Mouse (Mus musculus) heart, embryonic 13.5 days (tissue): ENCODE results near the gene Plppr5. TPM values are rescaled to one million over a fixed set of nuclear protein-coding genes. Genes with fewer than 3 reads are reported as not detected.

Experiments
- ATAC-seq: fragments of 200-750 bp; cut with Nextera tagmentation; 2 replicates; pipeline ENCODE4 v1.8.0; 2017; ENCODE audit warnings: moderate TSS enrichment; ENCODE audit not compliant: insufficient number of reproducible peaks, low FRiP score, low TSS enrichment; ENCODE audit errors: extremely low read depth
- H3K27ac ChIP-seq: fragments of 300-500 bp; sonication (generic); replicated peaks from 2 replicates; pipeline ENCODE4 v1.5.1; 2015; ENCODE audit warnings: moderate library complexity, mild to moderate bottlenecking, inconsistent platforms
- H3K27me3 ChIP-seq: fragments of 300-500 bp; sonication (generic); replicated peaks from 2 replicates; pipeline ENCODE4 v1.6.1; 2015; ENCODE audit warnings: mild to moderate bottlenecking, inconsistent platforms
- H3K36me3 ChIP-seq: fragments of 300-500 bp; sonication (generic); 2 replicates; pipeline ENCODE4 v1.6.1; 2015; ENCODE audit warnings: mild to moderate bottlenecking, inconsistent platforms
- H3K4me1 ChIP-seq: fragments of 300-500 bp; sonication (generic); 2 replicates; pipeline ENCODE4 v1.6.1; 2015; ENCODE audit warnings: inconsistent platforms
- H3K4me2 ChIP-seq: fragments of 300-500 bp; sonication (generic); 2 replicates; pipeline ENCODE4 v1.6.1; 2015; ENCODE audit warnings: inconsistent platforms, mild to moderate bottlenecking, moderate library complexity
- H3K4me3 ChIP-seq: fragments of 300-500 bp; sonication (generic); 2 replicates; pipeline ENCODE4 v1.5.1; 2015; ENCODE audit warnings: moderate library complexity, mild to moderate bottlenecking, inconsistent platforms
- H3K9ac ChIP-seq: fragments of 300-500 bp; sonication (generic); 2 replicates; pipeline ENCODE4 v1.6.1; 2015; ENCODE audit warnings: inconsistent platforms, mild to moderate bottlenecking, moderate library complexity
- H3K9me3 ChIP-seq: fragments of 300-500 bp; sonication (generic); 2 replicates; pipeline ENCODE4 v1.6.1; 2016; ENCODE audit warnings: inconsistent platforms
- WGBS: fragments of 180-500 bp; shearing (Covaris S2); methylation state at CpG from one replicate; pipeline ENCODE4 v1.1.7; 2015; ENCODE audit warnings: mixed read lengths; 5-methylcytosine and 5-hydroxymethylcytosine counted together
- polyA plus RNA-seq: library from polyadenylated mRNA; unstranded; fragments of >200 nt; fragmentation: Nextera tagmentation; extraction: Ambion mirVana; gene quantifications from 2 replicates; pipeline ENCODE4 v1.2.1, GENCODE M21; 2015

The Plppr5 gene
- polyA plus RNA-seq, 1 experiment from 2014 or later = 2.7 TPM

DNA sequence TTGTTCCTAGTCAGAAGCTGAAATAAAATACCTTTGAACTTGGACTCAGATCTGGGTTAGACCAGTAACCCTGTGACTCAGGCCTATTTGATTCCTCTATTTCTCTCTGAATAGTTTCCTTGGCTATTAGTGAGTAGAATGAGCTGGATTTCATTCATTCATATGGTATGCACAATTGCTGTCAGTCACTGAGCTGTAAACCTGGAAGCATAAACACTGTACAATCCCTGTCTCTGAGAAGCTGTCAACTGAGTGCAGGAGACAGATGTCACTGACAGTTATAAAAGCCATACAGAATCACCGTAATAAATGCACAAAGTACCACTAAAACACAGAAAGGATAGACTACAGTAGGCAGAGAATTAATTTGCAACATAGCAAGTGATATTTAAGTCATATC lies 40.2 kb downstream of the Plppr5 start:
- ATAC-seq = no peak
- Histone ChIP-seq H3K36me3 (no peaks in the 10 kb centered on the region), H3K4me2 (no peak overlapping the region), H3K9ac (no peak overlapping the region), H3K4me1 (peaks cover 29% of the 10 kb centered on the region), H3K4me3 (no peak overlapping the region), H3K9me3 (no peaks in the 10 kb centered on the region), H3K27me3 (no peaks in the 10 kb centered on the region), H3K27ac (no peak overlapping the region)
- 53% methylated on average over 1 of the region's 1 CpGs for WGBS

DNA sequence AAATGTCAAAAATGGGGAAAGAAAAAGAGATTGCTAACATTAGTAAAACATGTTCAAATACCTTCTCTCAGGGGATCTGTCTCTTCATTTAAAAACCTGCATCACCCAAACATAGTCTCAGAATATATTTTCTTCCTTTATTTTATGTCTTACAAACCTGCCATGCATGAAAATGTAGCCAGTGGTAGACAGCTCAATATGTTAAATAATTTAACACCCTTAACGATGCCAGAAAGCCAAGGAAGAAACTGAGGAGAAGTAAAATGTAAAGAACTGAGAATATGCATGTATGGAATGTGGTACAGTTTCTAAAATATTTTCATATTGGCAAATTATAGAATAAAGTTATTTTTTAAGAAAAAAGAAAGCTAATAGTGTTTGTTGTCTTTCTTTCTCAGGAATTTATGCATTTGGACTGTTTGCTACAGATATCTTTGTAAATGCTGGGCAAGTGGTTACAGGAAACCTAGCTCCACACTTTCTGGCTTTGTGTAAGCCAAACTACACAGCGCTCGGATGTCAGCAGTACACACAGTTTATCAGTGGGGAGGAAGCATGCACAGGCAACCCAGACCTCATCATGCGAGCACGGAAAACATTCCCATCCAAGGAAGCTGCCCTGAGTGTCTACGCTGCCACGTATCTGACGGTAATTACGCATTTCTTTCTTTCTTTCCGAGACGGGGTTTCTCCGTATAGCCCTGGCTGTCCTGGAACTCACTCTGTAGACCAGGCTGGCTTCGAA lies 50.8 kb downstream of the Plppr5 start:
- 84% methylated on average over 13 of the region's 13 CpGs for WGBS
- Histone ChIP-seq H3K27me3 (no peaks in the 10 kb centered on the region), H3K4me3 (no peak overlapping the region), H3K4me2 (no peak overlapping the region), H3K4me1 (no peaks in the 10 kb centered on the region), H3K36me3 (no peaks in the 10 kb centered on the region), H3K27ac (no peak overlapping the region), H3K9me3 (no peaks in the 10 kb centered on the region), H3K9ac (no peak overlapping the region)
- no peak for ATAC-seq

DNA sequence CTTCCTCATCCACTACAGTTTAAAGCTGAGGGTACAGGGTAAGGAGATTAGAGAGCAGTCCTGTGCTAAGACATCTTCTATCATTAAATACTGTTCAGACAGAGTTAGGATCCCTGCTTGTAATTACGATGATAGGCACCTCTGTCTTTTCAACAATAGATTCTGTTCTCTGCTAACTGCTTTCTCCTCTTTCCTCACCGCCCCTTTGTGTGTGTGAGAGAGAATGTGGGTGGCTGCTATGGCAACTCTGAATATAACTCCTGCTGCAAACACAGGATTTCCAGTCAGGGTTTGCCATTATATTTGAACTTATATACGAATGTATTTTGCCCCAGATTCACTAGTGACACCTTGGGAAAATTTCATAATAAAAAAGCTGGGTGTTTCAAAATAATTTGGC lies 54.2 kb downstream of the Plppr5 start:
- Histone ChIP-seq H3K36me3 (no peaks in the 10 kb centered on the region), H3K4me2 (no peak overlapping the region), H3K27ac (no peak overlapping the region), H3K27me3 (no peaks in the 10 kb centered on the region), H3K4me1 (peaks cover under 1% of the 10 kb centered on the region), H3K4me3 (no peak overlapping the region), H3K9ac (no peak overlapping the region), H3K9me3 (no peaks in the 10 kb centered on the region)
- WGBS = 70% methylated on average over 3 of the region's 3 CpGs
- no peak for ATAC-seq

DNA sequence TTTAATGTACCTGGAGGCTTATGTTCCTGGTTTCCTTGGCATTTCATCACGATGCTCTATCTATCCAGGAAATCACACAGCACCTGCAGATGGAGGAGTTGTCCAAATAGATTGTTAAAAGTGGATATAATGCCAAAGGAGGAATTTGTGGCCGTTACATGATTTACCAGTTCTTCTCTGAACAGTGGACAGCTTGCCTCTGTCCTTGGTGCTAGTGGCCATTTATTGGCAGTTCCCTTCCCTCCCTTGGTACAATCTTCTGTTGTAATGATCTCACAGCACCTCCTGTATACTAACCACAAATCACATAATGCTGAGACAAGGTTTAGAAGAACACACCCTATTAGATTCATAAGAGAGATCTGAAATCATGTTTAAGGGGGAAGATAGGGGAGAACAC lies 55.7 kb downstream of the Plppr5 start:
- Histone ChIP-seq H3K27me3 (no peaks in the 10 kb centered on the region), H3K4me2 (no peak overlapping the region), H3K36me3 (no peaks in the 10 kb centered on the region), H3K27ac (no peak overlapping the region), H3K9me3 (no peaks in the 10 kb centered on the region), H3K4me3 (no peak overlapping the region), H3K4me1 (peaks cover 16% of the 10 kb centered on the region), H3K9ac (no peak overlapping the region)
- WGBS = 40% methylated on average over 2 of the region's 2 CpGs
- no peak for ATAC-seq

DNA sequence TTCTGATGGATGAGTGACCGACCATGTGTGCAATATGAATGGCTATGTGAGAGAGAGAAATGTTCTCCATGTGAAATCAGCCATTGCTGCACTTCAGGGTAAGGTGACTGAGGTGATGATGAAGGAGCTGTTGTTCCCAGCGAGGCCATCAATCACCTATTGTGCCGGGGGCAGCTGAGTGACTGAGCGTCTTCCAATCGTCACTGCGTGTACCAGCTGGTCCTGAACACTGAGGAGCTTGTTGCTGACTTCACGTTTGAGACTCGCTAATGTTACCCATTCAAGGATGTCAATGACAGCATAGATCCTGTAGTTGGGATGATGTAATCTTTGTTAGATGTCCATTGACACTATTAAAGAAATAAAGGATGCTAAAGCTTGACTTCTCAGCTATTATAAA lies 74.0 kb downstream of the Plppr5 start:
- Histone ChIP-seq H3K4me3 (no peak overlapping the region), H3K27ac (no peak overlapping the region), H3K9ac (no peak overlapping the region), H3K4me1 (peaks cover 7% of the 10 kb centered on the region), H3K9me3 (no peaks in the 10 kb centered on the region), H3K4me2 (no peak overlapping the region), H3K36me3 (no peaks in the 10 kb centered on the region), H3K27me3 (no peaks in the 10 kb centered on the region)
- 56% methylated on average over 8 of the region's 8 CpGs for WGBS
- no peak for ATAC-seq

DNA sequence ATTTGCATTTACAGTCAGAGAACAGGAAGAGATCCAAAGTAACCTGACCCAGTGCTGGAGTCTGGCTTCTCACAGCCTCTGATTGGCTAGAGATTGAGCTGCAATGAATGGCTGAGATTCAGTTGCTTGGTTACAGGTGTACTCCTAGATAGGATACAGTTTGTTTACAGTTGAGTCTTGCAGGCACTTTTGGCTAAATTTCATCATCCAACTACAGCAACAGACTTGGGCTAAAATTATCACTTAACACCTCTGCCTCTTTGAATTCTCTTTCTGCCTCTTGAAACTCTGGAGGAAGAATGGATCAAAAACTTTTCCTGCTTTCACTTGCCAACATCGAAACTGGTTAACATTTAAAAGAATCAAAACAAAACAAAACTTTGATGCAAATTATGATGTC lies 89.7 kb downstream of the Plppr5 start:
- Histone ChIP-seq H3K27me3 (no peaks in the 10 kb centered on the region), H3K36me3 (no peaks in the 10 kb centered on the region), H3K4me2 (no peak overlapping the region), H3K9ac (no peak overlapping the region), H3K4me1 (peaks cover 6% of the 10 kb centered on the region; the same call in 1 of the 2 replicates), H3K27ac (no peak overlapping the region), H3K4me3 (no peak overlapping the region), H3K9me3 (no peaks in the 10 kb centered on the region)
- 53% methylated on average over 1 of the region's 1 CpGs for WGBS
- ATAC-seq = no peak

DNA sequence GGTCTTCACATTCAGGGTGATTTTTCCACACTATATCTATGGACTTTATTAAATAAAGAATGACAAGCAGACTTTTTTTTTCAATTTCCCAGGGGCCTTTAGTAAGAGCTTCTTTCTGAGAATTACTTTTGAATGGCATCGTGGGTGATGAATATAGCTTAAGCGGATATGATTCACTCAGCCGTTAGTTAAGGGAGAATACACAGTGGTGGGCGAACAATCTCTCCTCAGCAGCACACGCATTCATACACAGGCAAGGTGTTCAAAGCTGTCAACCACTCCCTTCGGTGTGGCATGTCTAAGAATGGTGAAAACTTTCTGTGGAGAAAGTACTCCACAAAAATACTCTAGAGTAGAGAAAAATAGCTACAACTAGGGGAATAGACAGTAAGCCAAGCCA lies 104.6 kb downstream of the Plppr5 start:
- Histone ChIP-seq H3K36me3 (no peaks in the 10 kb centered on the region), H3K4me3 (no peak overlapping the region), H3K27ac (no peak overlapping the region), H3K4me2 (no peak overlapping the region), H3K27me3 (no peaks in the 10 kb centered on the region), H3K4me1 (no peaks in the 10 kb centered on the region), H3K9me3 (no peaks in the 10 kb centered on the region), H3K9ac (no peak overlapping the region)
- 83% methylated on average over 6 of the region's 6 CpGs for WGBS
- no peak for ATAC-seq

DNA sequence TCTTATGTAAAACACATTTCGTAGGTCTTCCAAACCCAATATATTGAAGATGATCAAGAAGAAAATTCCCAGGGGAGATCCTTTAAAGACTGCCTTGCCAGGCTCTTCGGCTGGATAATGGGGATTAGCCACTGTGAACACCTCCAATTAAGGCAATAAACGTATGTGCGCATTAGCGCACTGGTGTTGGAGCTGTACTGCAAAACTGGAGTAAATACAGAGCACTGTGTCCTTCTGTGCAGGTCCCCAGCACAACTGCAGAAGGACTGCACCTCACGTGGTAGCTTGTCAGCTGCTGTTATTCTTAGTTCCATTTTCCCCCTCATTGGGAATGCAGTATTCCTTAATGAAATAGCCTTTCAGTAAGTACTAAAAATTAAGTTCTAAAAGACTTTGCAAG lies 110.0 kb downstream of the Plppr5 start:
- Histone ChIP-seq H3K4me3 (no peak overlapping the region), H3K27ac (no peak overlapping the region), H3K9ac (no peak overlapping the region), H3K36me3 (no peaks in the 10 kb centered on the region), H3K27me3 (no peaks in the 10 kb centered on the region), H3K9me3 (no peaks in the 10 kb centered on the region), H3K4me2 (no peak overlapping the region), H3K4me1 (no peaks in the 10 kb centered on the region)
- ATAC-seq = no peak
- WGBS = 76% methylated on average over 6 of the region's 6 CpGs

DNA sequence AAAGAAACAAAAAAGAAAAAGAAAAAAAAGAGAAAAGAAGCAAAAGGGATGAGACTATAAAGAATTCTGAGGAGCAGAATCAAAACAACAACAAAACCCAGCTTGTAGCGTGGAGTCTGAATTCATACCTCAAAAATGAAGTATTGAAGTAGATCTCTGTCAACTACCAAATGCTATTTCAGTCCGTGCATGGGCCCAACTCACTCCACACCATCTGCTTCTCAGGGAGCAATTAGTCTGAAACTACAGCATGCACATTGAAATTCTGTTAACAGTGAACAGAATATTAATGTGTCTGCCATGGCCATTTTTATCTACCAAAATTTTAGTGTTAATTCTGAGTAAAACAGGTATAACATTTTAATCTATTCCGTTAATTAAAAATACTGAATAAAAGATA lies 111.4 kb downstream of the Plppr5 start:
- Histone ChIP-seq H3K9ac (no peak overlapping the region), H3K4me2 (no peak overlapping the region), H3K27me3 (no peaks in the 10 kb centered on the region), H3K27ac (no peak overlapping the region), H3K4me3 (no peak overlapping the region), H3K9me3 (no peaks in the 10 kb centered on the region), H3K4me1 (no peaks in the 10 kb centered on the region), H3K36me3 (no peaks in the 10 kb centered on the region)
- no peak for ATAC-seq
- 87% methylated on average over 3 of the region's 3 CpGs for WGBS

DNA sequence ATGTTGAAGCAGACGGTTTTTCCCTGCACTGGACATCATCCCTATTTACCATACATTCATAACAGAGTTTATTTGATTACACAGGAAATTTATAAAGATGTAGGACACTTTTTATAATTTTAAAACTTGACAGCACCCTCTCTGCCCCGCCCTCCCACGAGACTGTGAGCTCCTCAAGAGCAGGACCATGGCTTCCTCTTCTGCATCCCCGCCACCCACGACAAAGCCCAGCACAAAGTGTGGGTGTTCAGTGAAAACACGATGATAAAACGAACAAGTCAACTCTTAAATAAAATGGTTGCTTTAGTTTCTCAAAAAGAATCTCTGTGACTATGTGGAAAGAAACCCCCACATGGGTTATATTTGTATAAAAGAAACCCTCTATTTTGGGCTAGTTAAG lies 112.0 kb downstream of the Plppr5 start:
- Histone ChIP-seq H3K4me1 (no peaks in the 10 kb centered on the region), H3K9me3 (no peaks in the 10 kb centered on the region), H3K4me3 (no peak overlapping the region), H3K4me2 (no peak overlapping the region), H3K36me3 (no peaks in the 10 kb centered on the region), H3K27me3 (no peaks in the 10 kb centered on the region), H3K9ac (no peak overlapping the region), H3K27ac (no peak overlapping the region)
- WGBS = 80% methylated on average over 7 of the region's 7 CpGs
- no peak for ATAC-seq

DNA sequence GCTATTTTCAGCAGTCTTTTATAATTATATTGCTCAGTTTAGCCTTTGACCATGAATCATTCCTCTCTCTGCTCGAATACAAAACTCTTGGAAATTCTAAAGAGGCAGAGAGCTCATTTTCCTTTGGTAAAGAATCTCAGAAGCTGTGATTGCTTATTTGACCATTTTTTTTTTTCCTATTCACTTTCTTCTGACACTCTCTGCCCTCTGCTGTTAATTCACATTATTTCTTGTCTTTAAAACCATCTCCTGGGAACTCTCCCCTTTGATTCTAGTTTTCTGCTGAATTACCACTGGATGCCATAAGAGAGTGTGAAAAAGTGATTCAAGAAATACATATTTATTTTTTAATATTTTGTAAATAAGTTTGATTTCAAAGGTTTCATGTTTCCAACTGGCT lies 120.1 kb downstream of the Plppr5 start:
- Histone ChIP-seq H3K27me3 (no peaks in the 10 kb centered on the region), H3K4me2 (no peak overlapping the region), H3K36me3 (no peaks in the 10 kb centered on the region), H3K9me3 (no peaks in the 10 kb centered on the region), H3K4me3 (no peak overlapping the region), H3K4me1 (0 out of 2 replicates have a peak, but pooled peaks cover 4% of the 10 kb centered on the region), H3K27ac (no peak overlapping the region), H3K9ac (no peak overlapping the region)
- 56% methylated on average over 1 of the region's 1 CpGs for WGBS
- ATAC-seq = no peak

DNA sequence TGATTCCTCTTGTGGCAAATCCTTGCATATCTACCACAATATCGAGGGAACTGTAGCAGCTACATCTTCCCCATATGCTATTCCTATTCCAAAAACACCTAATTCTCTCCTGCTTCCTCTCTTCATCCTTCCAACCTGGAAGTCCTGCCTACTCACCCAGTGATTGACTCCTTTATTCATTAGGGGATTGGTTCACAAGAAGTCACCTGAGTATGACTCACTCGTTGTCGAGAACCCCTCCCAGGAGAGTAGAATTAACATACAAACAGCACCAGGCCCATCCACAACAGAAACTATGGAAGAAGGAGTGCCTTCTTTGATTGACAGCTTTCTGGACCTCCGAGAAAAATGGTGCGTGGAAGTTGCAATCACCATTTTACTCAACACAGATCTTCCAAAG lies 121.7 kb downstream of the Plppr5 start:
- ATAC-seq = no peak
- no peaks in the 10 kb centered on the region for H3K27me3 ChIP-seq
- H3K4me3 ChIP-seq = no peak overlapping the region
- no peak overlapping the region for H3K27ac ChIP-seq
- no peak overlapping the region for H3K9ac ChIP-seq
- WGBS = 81% methylated on average over 5 of the region's 5 CpGs
- H3K36me3 ChIP-seq = no peaks in the 10 kb centered on the region
- H3K4me2 ChIP-seq = no peak overlapping the region
- H3K4me1 ChIP-seq = 0 out of 2 replicates have a peak, but pooled peaks cover 4% of the 10 kb centered on the region
- no peaks in the 10 kb centered on the region for H3K9me3 ChIP-seq
